Mouse (Mus musculus): ENCODE data around the gene Tex261.

DNA sequence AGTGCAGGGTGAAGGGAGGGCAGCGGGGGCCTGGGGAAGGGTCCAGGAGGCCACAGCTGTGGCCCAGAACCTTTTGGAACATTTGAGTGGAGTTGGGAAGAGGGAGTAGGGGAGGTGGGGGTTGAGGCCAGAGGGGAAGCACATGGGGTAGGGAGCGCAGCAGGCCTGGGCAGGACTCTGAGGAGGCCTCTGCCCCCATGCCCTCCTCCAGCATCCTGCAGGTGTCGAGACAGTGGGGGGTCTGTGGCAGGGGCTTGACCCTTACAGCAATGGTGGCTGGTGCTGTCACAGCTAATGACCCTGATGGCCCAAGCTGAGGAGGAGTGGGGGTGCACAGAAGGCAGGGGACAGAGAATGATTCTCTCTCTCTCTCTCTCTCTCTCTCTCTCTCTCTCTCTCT, 26.3 kb downstream of the Tex261 start:
- TF ChIP-seq CTCF (IDR thresholded peaks at IDR 0.05; ENCODE audit: control insufficient read depth, insufficient read depth, insufficient replicate concordance, low read depth, low read length) (no peak), POLR2A (IDR thresholded peaks at IDR 0.05; ENCODE audit: control insufficient read depth, low read depth, low read length) (no peak)

All from testis, adult 2 months (tissue).